Mouse (Mus musculus): ENCODE data around the gene Ctsl.

Ctsl gene

GRCm38 (mm10) chr13:64370173-64370940 is at the start of gene Ctsl:
Gene Ctsl (minus strand): TSS chr13:64370890.
- H3K36me3 ChIP-seq (ENCODE audit: control insufficient read depth, insufficient read depth, low read length, poor library complexity, severe bottlenecking) = no peaks in the 10 kb centered on the region
- DNase-seq (ENCODE audit: low read depth, low spot score) = peak; percentile 87
- no peaks in the 10 kb centered on the region; the same call in 1 of the 2 replicates for H3K27me3 ChIP-seq (ENCODE audit: control insufficient read depth, insufficient read depth, low read length, poor library complexity, severe bottlenecking)

DNA sequence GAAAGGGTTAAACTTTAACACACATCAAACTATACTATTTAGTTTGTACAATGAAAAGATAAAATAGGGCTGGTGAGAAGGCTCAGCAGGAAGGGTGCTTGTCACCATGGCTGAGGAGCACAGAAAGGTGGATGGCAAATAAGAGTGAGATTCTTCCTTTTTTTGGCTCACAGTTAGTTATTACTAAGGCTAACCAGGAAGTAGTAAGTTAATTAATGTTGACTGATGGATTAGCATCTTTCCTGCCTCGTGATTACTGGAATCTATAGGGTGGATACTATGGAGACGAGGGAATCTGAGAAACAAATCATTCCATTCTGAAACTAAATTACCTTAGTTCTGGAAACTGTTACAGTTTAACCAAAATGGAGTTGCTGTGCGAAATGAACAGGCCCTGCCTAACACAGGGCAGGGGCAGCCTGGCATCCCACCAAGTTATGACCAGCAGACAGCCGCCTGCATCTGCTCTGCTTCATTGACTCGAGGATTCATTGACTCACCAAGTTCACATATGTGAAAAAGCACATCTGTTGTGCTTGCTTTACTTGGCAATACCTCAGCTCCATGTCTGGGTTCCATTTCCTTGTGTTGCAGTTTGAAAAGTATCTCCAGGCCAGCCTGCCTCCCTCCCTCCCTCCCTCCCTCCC is 46.4 kb upstream of the Ctsl start:
- no peak for DNase-seq (ENCODE audit: low read depth, low spot score)
- H3K27me3 ChIP-seq (ENCODE audit: control insufficient read depth, insufficient read depth, low read length, poor library complexity, severe bottlenecking) = no peaks in the 10 kb centered on the region
- no peaks in the 10 kb centered on the region for H3K36me3 ChIP-seq (ENCODE audit: control insufficient read depth, insufficient read depth, low read length, poor library complexity, severe bottlenecking)

DNA sequence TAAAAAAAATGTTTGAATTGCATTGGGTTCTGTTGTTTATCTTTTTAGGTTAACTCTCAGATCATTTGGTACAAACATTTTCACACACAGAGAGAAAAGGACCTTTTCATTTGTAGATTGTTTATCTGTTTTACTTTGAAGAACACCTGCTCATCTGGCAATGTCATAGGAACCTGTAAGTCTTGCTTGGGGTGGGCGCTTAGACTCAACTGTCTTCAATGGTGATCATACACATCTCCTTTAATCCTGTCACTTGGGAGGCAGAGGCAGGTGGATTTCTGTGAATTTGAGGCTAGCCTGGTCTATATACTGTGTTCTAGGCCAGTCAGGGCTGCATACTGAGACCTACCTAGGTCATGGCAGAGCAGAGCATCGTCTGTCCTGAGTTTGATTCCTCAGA is 45.0 kb upstream of the Ctsl start:
- H3K27me3 ChIP-seq (ENCODE audit: control insufficient read depth, insufficient read depth, low read length, poor library complexity, severe bottlenecking) = no peaks in the 10 kb centered on the region
- no peaks in the 10 kb centered on the region for H3K36me3 ChIP-seq (ENCODE audit: control insufficient read depth, insufficient read depth, low read length, poor library complexity, severe bottlenecking)
- DNase-seq (ENCODE audit: low read depth, low spot score) = no peak

DNA sequence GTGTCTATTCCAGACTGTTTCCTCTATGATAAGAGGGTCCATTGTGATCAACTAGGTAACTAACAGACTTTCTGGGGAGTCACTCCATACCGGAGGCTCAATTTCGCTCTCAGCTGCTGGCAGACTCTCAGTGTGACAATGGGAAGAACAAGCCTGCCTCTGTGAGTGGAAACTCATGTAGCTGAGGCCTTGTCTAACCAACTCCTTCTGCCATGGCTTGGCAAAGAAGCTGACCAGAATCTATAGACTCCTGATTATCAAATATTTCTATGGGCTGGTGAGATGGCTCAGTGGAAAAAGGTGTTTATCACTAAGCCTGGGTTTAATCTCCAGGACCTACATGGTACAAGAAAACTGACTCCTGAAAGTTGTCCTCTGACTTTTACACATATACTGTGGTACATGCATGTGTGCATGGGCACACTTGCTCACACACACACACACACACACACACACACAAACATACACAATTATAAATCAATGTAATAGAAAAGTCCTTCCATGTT is 42.1 kb upstream of the Ctsl start:
- no peaks in the 10 kb centered on the region for H3K27me3 ChIP-seq (ENCODE audit: control insufficient read depth, insufficient read depth, low read length, poor library complexity, severe bottlenecking)
- no peak for DNase-seq (ENCODE audit: low read depth, low spot score)

GRCm38 (mm10) chr13:64411282-64411681 is 40.6 kb upstream of the Ctsl start:
- no peaks in the 10 kb centered on the region for H3K27me3 ChIP-seq (ENCODE audit: control insufficient read depth, insufficient read depth, low read length, poor library complexity, severe bottlenecking)
- no peaks in the 10 kb centered on the region for H3K36me3 ChIP-seq (ENCODE audit: control insufficient read depth, insufficient read depth, low read length, poor library complexity, severe bottlenecking)
- DNase-seq (ENCODE audit: low read depth, low spot score) = no peak

More for the DNA sequence above, 42.1 kb upstream of the Ctsl start:
- H3K36me3 ChIP-seq (ENCODE audit: control insufficient read depth, insufficient read depth, low read length, poor library complexity, severe bottlenecking) = no peaks in the 10 kb centered on the region

DNA sequence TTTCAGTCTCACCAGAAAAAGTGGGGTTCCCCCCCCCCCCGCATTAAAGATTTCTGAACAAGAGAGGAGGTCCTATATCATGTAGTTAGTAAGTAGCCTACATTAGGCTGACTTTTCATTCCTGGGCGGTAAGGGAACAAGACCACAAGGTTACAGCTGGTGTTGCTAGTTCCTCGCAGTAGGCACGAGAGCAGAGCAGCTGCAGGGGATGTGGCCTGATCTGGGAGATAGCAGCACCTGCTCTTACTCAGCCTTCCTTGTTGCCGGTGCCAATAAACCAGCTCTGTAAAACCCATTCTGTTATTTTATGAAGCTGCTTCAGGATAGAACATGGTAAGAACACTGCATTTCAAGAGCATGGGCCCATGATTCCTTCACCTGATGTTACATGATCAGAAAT is 39.9 kb upstream of the Ctsl start:
- Histone ChIP-seq H3K27me3 (ENCODE audit: control insufficient read depth, insufficient read depth, low read length, poor library complexity, severe bottlenecking) (no peaks in the 10 kb centered on the region), H3K36me3 (ENCODE audit: control insufficient read depth, insufficient read depth, low read length, poor library complexity, severe bottlenecking) (no peaks in the 10 kb centered on the region)
- DNase-seq (ENCODE audit: low read depth, low spot score) = no peak

DNA sequence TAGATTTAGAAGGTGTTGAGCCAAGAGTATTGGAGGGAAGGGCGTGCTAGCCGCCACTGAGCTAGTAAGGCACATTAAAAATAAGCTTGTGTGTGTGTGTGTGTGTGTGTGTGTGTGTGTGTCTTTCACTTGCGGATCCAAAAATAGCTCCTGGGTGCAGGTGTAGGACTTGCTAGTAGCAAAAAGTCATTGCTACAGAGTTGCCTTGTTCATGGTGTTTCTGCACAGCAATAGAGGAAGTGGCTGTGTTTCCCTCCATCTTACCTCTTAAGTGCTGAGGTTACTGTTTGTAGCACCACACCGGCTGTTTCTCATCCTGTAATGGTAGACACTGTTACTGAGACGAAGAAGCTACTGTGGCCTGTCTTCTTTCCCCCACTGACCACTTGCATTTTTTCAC is 37.3 kb upstream of the Ctsl start:
- H3K27me3 ChIP-seq (ENCODE audit: control insufficient read depth, insufficient read depth, low read length, poor library complexity, severe bottlenecking) = no peaks in the 10 kb centered on the region
- H3K36me3 ChIP-seq (ENCODE audit: control insufficient read depth, insufficient read depth, low read length, poor library complexity, severe bottlenecking) = no peaks in the 10 kb centered on the region
- DNase-seq (ENCODE audit: low read depth, low spot score) = peak; percentile 2

DNA sequence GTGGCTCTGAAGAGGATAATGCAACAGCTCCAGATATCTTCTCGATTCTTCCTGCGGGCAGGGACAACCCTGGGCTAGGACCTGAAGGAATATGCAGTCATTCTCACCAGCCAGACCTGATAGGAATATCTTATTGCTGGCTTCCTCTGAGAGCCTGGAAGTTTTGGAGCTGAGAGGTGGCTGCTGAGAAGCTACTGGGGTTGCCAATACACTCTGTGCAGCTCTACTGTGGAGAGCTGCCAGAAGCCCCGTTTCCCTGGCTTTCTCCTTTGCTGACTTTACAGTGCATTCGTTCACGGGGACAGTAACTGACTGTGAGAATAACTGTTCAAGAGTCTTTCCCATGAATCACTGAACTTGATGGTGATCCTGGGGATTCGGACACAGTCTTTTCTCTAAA is 34.9 kb upstream of the Ctsl start:
- Histone ChIP-seq H3K27me3 (ENCODE audit: control insufficient read depth, insufficient read depth, low read length, poor library complexity, severe bottlenecking) (no peaks in the 10 kb centered on the region), H3K36me3 (ENCODE audit: control insufficient read depth, insufficient read depth, low read length, poor library complexity, severe bottlenecking) (no peaks in the 10 kb centered on the region)
- DNase-seq (ENCODE audit: low read depth, low spot score) = no peak

DNA sequence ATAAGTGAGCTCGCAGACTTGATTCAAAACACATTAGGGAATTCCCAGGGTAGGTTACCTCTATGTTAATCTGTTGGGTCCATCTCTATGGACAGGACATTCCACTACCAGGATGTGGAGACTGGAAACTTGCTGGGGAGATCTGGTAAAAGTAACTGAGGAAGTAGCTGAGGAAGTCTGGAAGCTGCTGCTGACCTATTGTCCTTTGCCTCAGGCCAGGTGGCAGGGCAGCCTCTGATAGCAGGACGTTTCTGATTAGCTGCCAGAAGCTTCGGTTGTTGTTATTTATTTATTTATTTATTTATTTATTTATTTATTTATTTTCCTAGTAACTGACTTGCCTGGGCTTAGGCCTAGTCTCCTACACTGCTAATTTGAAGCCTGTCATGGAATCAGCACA is 32.8 kb upstream of the Ctsl start:
- Histone ChIP-seq H3K27me3 (ENCODE audit: control insufficient read depth, insufficient read depth, low read length, poor library complexity, severe bottlenecking) (no peaks in the 10 kb centered on the region), H3K36me3 (ENCODE audit: control insufficient read depth, insufficient read depth, low read length, poor library complexity, severe bottlenecking) (no peaks in the 10 kb centered on the region)
- DNase-seq (ENCODE audit: low read depth, low spot score) = no peak

DNA sequence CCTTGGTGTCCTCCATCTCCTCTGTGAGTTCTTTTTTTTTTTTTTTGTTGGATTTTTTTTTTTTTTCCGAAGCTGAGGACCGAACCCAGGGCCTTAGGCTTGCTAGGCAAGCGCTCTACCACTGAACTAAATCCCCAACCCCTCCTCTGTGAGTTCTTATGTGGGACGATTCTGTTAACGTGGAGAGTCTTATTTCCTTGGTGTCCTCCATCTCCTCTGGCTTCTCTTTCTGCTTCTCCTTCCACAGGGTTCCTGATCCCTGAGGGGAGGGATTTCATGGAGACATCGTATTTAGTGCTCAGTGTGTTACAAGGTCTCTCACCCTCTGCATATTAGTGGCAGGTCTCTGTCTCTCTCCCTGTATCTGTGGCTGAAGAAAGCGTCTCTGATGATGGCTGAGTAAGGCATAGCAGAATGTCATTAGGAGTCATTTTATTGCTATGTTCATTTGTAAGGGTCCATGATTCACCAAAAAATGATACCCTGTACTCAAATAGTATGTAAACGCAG is 32.3 kb upstream of the Ctsl start:
- H3K36me3 ChIP-seq (ENCODE audit: control insufficient read depth, insufficient read depth, low read length, poor library complexity, severe bottlenecking) = no peaks in the 10 kb centered on the region
- H3K27me3 ChIP-seq (ENCODE audit: control insufficient read depth, insufficient read depth, low read length, poor library complexity, severe bottlenecking) = no peaks in the 10 kb centered on the region
- no peak for DNase-seq (ENCODE audit: low read depth, low spot score)

- DNase-seq (ENCODE audit: low read depth, low spot score) = no peak
- no peaks in the 10 kb centered on the region for H3K36me3 ChIP-seq (ENCODE audit: control insufficient read depth, insufficient read depth, low read length, poor library complexity, severe bottlenecking)
Observed at GRCm38 (mm10) chr13:64402504-64402949, 31.8 kb upstream of the Ctsl start.

GRCm38 (mm10) chr13:64402006-64402405 is 31.3 kb upstream of the Ctsl start:
- no peaks in the 10 kb centered on the region for H3K27me3 ChIP-seq (ENCODE audit: control insufficient read depth, insufficient read depth, low read length, poor library complexity, severe bottlenecking)
- no peaks in the 10 kb centered on the region for H3K36me3 ChIP-seq (ENCODE audit: control insufficient read depth, insufficient read depth, low read length, poor library complexity, severe bottlenecking)
- no peak for DNase-seq (ENCODE audit: low read depth, low spot score)

More at GRCm38 (mm10) chr13:64402504-64402949, 31.8 kb upstream of the Ctsl start:
- no peaks in the 10 kb centered on the region for H3K27me3 ChIP-seq (ENCODE audit: control insufficient read depth, insufficient read depth, low read length, poor library complexity, severe bottlenecking)

DNA sequence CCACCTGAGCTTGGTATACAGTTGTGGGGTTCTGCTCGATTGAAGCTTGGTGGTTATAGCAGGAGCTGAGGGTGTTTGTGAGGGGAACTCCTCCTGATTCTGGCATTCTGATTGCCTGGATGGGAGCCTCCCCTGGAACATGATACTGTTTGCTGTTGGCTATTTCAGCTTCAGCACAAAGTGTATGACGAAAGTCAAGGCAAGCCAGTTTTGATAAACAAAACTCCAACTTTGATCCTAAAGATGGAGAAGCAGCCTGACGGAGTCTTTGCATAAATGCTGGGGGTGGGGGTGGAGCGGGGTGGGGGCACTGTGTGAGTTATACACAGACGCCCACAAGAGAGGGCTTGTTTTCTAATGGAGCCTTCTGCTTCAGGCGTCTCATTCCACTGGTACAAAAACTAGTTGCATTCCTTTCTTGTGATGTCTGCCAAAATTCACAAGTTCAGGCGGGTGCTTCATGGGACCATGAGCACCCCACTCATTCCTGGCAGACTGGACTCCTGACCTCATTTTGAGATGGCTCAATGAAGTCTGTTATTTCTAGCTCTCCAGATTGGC is 30.2 kb upstream of the Ctsl start:
- no peaks in the 10 kb centered on the region for H3K36me3 ChIP-seq (ENCODE audit: control insufficient read depth, insufficient read depth, low read length, poor library complexity, severe bottlenecking)
- no peaks in the 10 kb centered on the region for H3K27me3 ChIP-seq (ENCODE audit: control insufficient read depth, insufficient read depth, low read length, poor library complexity, severe bottlenecking)
- DNase-seq (ENCODE audit: low read depth, low spot score) = no peak

DNA sequence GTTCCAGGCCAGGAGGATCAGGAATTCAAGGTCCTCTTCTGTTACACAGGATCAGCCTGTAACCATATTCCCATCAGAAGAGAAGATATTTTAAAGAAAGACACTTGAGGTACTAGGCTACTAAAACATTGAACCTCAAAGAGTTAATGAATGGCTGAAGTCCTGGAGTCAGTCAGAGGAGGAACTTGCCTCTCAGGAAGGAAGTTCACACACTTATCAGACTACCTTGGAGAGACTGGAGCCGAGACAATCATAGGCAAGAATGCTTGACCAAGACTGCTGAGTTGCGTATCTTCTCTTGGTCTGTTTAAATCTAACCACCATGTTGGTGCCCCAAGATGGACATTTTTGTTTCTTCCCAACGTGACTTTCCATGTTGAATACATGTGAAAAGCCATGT is 29.2 kb upstream of the Ctsl start:
- H3K36me3 ChIP-seq (ENCODE audit: control insufficient read depth, insufficient read depth, low read length, poor library complexity, severe bottlenecking) = no peaks in the 10 kb centered on the region
- no peak for DNase-seq (ENCODE audit: low read depth, low spot score)
- H3K27me3 ChIP-seq (ENCODE audit: control insufficient read depth, insufficient read depth, low read length, poor library complexity, severe bottlenecking) = no peaks in the 10 kb centered on the region

- DNase-seq (ENCODE audit: low read depth, low spot score) = no peak
- H3K27me3 ChIP-seq (ENCODE audit: control insufficient read depth, insufficient read depth, low read length, poor library complexity, severe bottlenecking) = no peaks in the 10 kb centered on the region
- no peaks in the 10 kb centered on the region for H3K36me3 ChIP-seq (ENCODE audit: control insufficient read depth, insufficient read depth, low read length, poor library complexity, severe bottlenecking)
Observed at GRCm38 (mm10) chr13:64398065-64398464, 27.4 kb upstream of the Ctsl start.

Data from splenic B cell, adult 2 months (primary cell).